Mouse (Mus musculus): Measurements from ENCODE around the gene Thap12.

DNA sequence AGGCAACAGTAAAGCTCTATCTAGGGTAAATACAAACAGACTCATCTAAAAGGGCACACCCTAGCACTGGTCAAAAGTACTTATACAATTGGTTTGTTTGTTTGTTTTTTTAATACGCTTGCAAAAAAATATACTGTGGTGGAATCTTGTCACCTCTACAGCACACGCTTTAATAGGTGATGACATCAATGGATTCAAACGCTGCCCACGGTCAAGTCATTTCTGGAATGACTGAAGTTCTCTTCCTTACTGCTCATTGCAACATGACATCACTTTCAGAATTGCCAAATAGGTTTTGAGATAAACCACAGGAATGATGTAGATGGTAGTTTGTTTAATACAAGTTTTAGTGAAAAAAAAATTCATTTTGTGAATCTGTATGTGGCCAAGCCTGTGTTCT, 4.3 kb upstream of the Thap12 start:
- TF ChIP-seq POLR2A (IDR thresholded peaks at IDR 0.05; ENCODE audit: extremely low read depth, insufficient read depth, low read length) (no peak), CTCF (IDR thresholded peaks at IDR 0.05; ENCODE audit: extremely low read depth, insufficient read depth, low read length) (no peak)

All from cortical plate, adult 2 months (tissue).